Mouse (Mus musculus): ENCODE measurements at regions not wholly inside any gene's neighbourhood (a gene's known extent, or its start where the extent isn't known, plus 50 kb on each side); places are given as distances from the start of the nearest gene placed in this dataset.

- TF ChIP-seq EP300 (IDR thresholded peaks at IDR 0.05; ENCODE audit: low read depth in 1 of 2, low read length in 2 of 2) = no peak
- TF ChIP-seq CTCF (IDR thresholded peaks at IDR 0.05 in 2 of 3, conservative IDR thresholded peaks at IDR 0.05 in 1 of 3; ENCODE audit: control insufficient read depth in 1 of 3, insufficient read depth in 1 of 3, low read depth in 2 of 3, low read length in 3 of 3, poor library complexity in 1 of 3, severe bottlenecking in 1 of 3) = no peak
These were observed 152.1 kb downstream of the Gadd45g start for GRCm38 (mm10) chr13:51998542-51998941.

All from MEL (cell line).